Comparison of ENCODE assay signal across 25 mouse cellular contexts in genomic region chr9:13414230-13414766, GRCm38 (mm10). TPM values are rescaled to one million over a fixed set of nuclear protein-coding genes. Genes with fewer than 3 reads are reported as not detected.
DNase-seq lines count a peak whose midpoint lies in the region; ATAC-seq and TF ChIP-seq lines count a peak whose summit lies in the region.
"Had no signal": no experiment of that assay in that cellular context is flagged by ENCODE, and none has a peak within 500 bp of the region (broad histone marks: within the 10 kb centered on the region; RNA-seq: fewer than 3 reads in every experiment).

No protein-coding gene starts in this region.

- no peak overlapping the region for H3K27ac ChIP-seq in embryonic facial prominence, embryonic 11.5 days (replicated peaks; ENCODE audit: low read depth, low read length)
- no peak overlapping the region for H3K27ac ChIP-seq in embryonic facial prominence, embryonic 10.5 days (replicated peaks)
- H3K27ac ChIP-seq in liver, embryonic 15.5 days (replicated peaks), result no peak overlapping the region
- H3K27ac ChIP-seq in liver, postnatal 0 days (ENCODE audit: low read depth), result no peak overlapping the region
- no peak overlapping the region for H3K27ac ChIP-seq in midbrain, embryonic 13.5 days
- no peak overlapping the region for H3K27ac ChIP-seq in midbrain, postnatal 0 days (ENCODE audit: low read depth, low read length)
- H3K27ac ChIP-seq: embryonic facial prominence, embryonic 13.5 days; forebrain, embryonic 13.5 days; gastrocnemius, adult 2 months; heart, embryonic 13.5 days; hindbrain, embryonic 10.5 days; hindbrain, embryonic 14.5 days had no signal

- no peaks in the 10 kb centered on the region for H3K36me3 ChIP-seq in embryonic facial prominence, embryonic 11.5 days (replicated peaks; ENCODE audit: control insufficient read depth, insufficient read depth, low read depth, low read length)
- peaks cover 8% of the 10 kb centered on the region for H3K36me3 ChIP-seq in embryonic facial prominence, embryonic 10.5 days (replicated peaks)
- H3K36me3 ChIP-seq in liver, embryonic 15.5 days (replicated peaks), result no peaks in the 10 kb centered on the region
- no peaks in the 10 kb centered on the region for H3K36me3 ChIP-seq in liver, postnatal 0 days (replicated peaks; ENCODE audit: insufficient read depth, low read length)
- H3K36me3 ChIP-seq in midbrain, embryonic 13.5 days, result peaks cover 6% of the 10 kb centered on the region
- H3K36me3 ChIP-seq in midbrain, postnatal 0 days (ENCODE audit: insufficient read depth, low read length), result no peaks in the 10 kb centered on the region

- no peaks in the 10 kb centered on the region for H3K27me3 ChIP-seq in embryonic facial prominence, embryonic 11.5 days (ENCODE audit: control insufficient read depth, insufficient read depth, low read length)
- no peaks in the 10 kb centered on the region for H3K27me3 ChIP-seq in embryonic facial prominence, embryonic 10.5 days (replicated peaks; ENCODE audit: low read depth, poor library complexity, severe bottlenecking)
- H3K27me3 ChIP-seq in liver, embryonic 15.5 days, result no peaks in the 10 kb centered on the region
- no peaks in the 10 kb centered on the region for H3K27me3 ChIP-seq in liver, postnatal 0 days (ENCODE audit: insufficient read depth, low read length)
- no peaks in the 10 kb centered on the region for H3K27me3 ChIP-seq in midbrain, embryonic 13.5 days
- H3K27me3 ChIP-seq in midbrain, postnatal 0 days (ENCODE audit: insufficient read depth, low read length), result no peaks in the 10 kb centered on the region
- H3K27me3 ChIP-seq: embryonic facial prominence, embryonic 13.5 days; forebrain, embryonic 13.5 days; heart, embryonic 13.5 days; Patski had no signal

- H3K4me1 ChIP-seq in embryonic facial prominence, embryonic 11.5 days (ENCODE audit: control insufficient read depth, insufficient read depth, low read length), result no peaks in the 10 kb centered on the region
- no peaks in the 10 kb centered on the region for H3K4me1 ChIP-seq in embryonic facial prominence, embryonic 10.5 days
- no peaks in the 10 kb centered on the region for H3K4me1 ChIP-seq in liver, embryonic 15.5 days (replicated peaks)
- H3K4me1 ChIP-seq in liver, postnatal 0 days (ENCODE audit: insufficient read depth), result no peaks in the 10 kb centered on the region
- H3K4me1 ChIP-seq in midbrain, embryonic 13.5 days (replicated peaks), result no peaks in the 10 kb centered on the region
- no peaks in the 10 kb centered on the region for H3K4me1 ChIP-seq in midbrain, postnatal 0 days (ENCODE audit: insufficient read depth, low read length)
- H3K4me1 ChIP-seq: embryonic facial prominence, embryonic 13.5 days; forebrain, embryonic 13.5 days; heart, embryonic 13.5 days; hindbrain, embryonic 10.5 days had no signal

- no peak overlapping the region for H3K9ac ChIP-seq in embryonic facial prominence, embryonic 11.5 days (replicated peaks; ENCODE audit: low read length)
- no peak overlapping the region for H3K9ac ChIP-seq in liver, embryonic 15.5 days
- no peak overlapping the region for H3K9ac ChIP-seq in liver, postnatal 0 days (replicated peaks)
- H3K9ac ChIP-seq in midbrain, embryonic 13.5 days (replicated peaks), result no peak overlapping the region
- H3K9ac ChIP-seq in midbrain, postnatal 0 days (replicated peaks; ENCODE audit: low read length, poor library complexity, severe bottlenecking), result no peak overlapping the region
- H3K9ac ChIP-seq: embryonic facial prominence, embryonic 13.5 days; forebrain, embryonic 13.5 days; forebrain, postnatal 0 days; heart, embryonic 13.5 days; hindbrain, embryonic 14.5 days had no signal

- TF ChIP-seq EP300 in liver, postnatal 0 days (IDR thresholded peaks at IDR 0.05; ENCODE audit: low read depth), result no peak

- H3K9me3 ChIP-seq in embryonic facial prominence, embryonic 11.5 days (replicated peaks; ENCODE audit: control insufficient read depth, low read length), result no peaks in the 10 kb centered on the region
- 0 out of 2 replicates have a peak, but pooled peaks cover 4% of the 10 kb centered on the region for H3K9me3 ChIP-seq in embryonic facial prominence, embryonic 10.5 days
- H3K9me3 ChIP-seq in liver, embryonic 15.5 days (replicated peaks), result no peaks in the 10 kb centered on the region
- no peaks in the 10 kb centered on the region for H3K9me3 ChIP-seq in liver, postnatal 0 days (ENCODE audit: low read length)
- no peaks in the 10 kb centered on the region for H3K9me3 ChIP-seq in midbrain, embryonic 13.5 days
- no peaks in the 10 kb centered on the region for H3K9me3 ChIP-seq in midbrain, postnatal 0 days (ENCODE audit: low read length)
- H3K9me3 ChIP-seq: embryonic facial prominence, embryonic 13.5 days; forebrain, embryonic 13.5 days; heart, embryonic 13.5 days; hindbrain, embryonic 10.5 days had no signal

- TF ChIP-seq CTCF in liver, postnatal 0 days (IDR thresholded peaks at IDR 0.05; ENCODE audit: low read depth), result no peak
- TF ChIP-seq CTCF in midbrain, postnatal 0 days (IDR thresholded peaks at IDR 0.05), result no peak

- ATAC-seq in embryonic facial prominence, embryonic 11.5 days (replicated peaks; ENCODE audit: insufficient number of reproducible peaks, low FRiP score, low TSS enrichment, low read depth), result peak; percentile 82
- ATAC-seq in liver, embryonic 15.5 days (ENCODE audit: insufficient read depth), result peak; percentile 25; the same call in 1 of the 2 replicates
- ATAC-seq in liver, postnatal 0 days, result no peak
- peak; percentile 55; the same call in 1 of the 2 replicates for ATAC-seq in midbrain, embryonic 13.5 days
- ATAC-seq in midbrain, postnatal 0 days (ENCODE audit: low FRiP score), result no peak
- peak; percentile 63; the same call in 1 of the 2 replicates for ATAC-seq in monocyte, adult 5-6 weeks (replicated peaks; ENCODE audit: insufficient number of reproducible peaks, low FRiP score, low TSS enrichment, poor library complexity, severe bottlenecking)
- ATAC-seq: activated CD4-positive, CD25-positive, alpha-beta regulatory T cell, adult 4 months; forebrain, embryonic 13.5 days; forebrain, postnatal 0 days; Patski had no signal

- no peak for DNase-seq in embryonic facial prominence, embryonic 11.5 days (ENCODE audit: low spot score)
- DNase-seq in embryonic facial prominence, embryonic 10.5 days (ENCODE audit: low spot score), result no peak
- no peak for DNase-seq in liver, postnatal 0 days
- no peak for DNase-seq in midbrain, postnatal 0 days (ENCODE audit: low spot score)
- no peak for DNase-seq in spleen, postnatal 10 days (ENCODE audit: low spot score in 2 of 2)
- DNase-seq: adrenal gland, postnatal 14 days; cerebellum, adult 18-20 months; cerebellum, adult 9-11 months; forebrain, postnatal 0 days; gastrocnemius, adult 2 months; gastrocnemius, postnatal 25 days had no signal

- H3K4me2 ChIP-seq in embryonic facial prominence, embryonic 11.5 days (ENCODE audit: low read depth, low read length), result no peak overlapping the region
- H3K4me2 ChIP-seq in liver, embryonic 15.5 days, result no peak overlapping the region
- no peak overlapping the region for H3K4me2 ChIP-seq in liver, postnatal 0 days (ENCODE audit: low read depth, low read length)
- H3K4me2 ChIP-seq in midbrain, embryonic 13.5 days (replicated peaks), result no peak overlapping the region
- H3K4me2 ChIP-seq in midbrain, postnatal 0 days (ENCODE audit: low read depth, low read length, poor library complexity, severe bottlenecking), result no peak overlapping the region
- H3K4me2 ChIP-seq: embryonic facial prominence, embryonic 13.5 days; forebrain, embryonic 13.5 days; heart, embryonic 13.5 days; hindbrain, embryonic 14.5 days had no signal

- no peak overlapping the region for H3K4me3 ChIP-seq in embryonic facial prominence, embryonic 11.5 days (ENCODE audit: low read depth, low read length)
- H3K4me3 ChIP-seq in embryonic facial prominence, embryonic 10.5 days, result no peak overlapping the region
- no peak overlapping the region for H3K4me3 ChIP-seq in liver, embryonic 15.5 days (replicated peaks)
- H3K4me3 ChIP-seq in liver, postnatal 0 days (ENCODE audit: low read depth, low read length), result no peak overlapping the region
- no peak overlapping the region for H3K4me3 ChIP-seq in midbrain, embryonic 13.5 days (replicated peaks)
- H3K4me3 ChIP-seq in midbrain, postnatal 0 days (ENCODE audit: low read depth, low read length), result no peak overlapping the region
- H3K4me3 ChIP-seq: embryonic facial prominence, embryonic 13.5 days; forebrain, embryonic 13.5 days; gastrocnemius, adult 2 months; heart, embryonic 13.5 days; hindbrain, embryonic 10.5 days had no signal

RNA-seq across cellular contexts. Expression of gene Gm17571, which starts 32.3 kb away (rescaled TPM):
- not detected in 2 replicates for polyA plus RNA-seq in embryonic facial prominence, embryonic 11.5 days (2014; fragmentation: Nextera tagmentation; extraction: Ambion mirVana)
- polyA plus RNA-seq in embryonic facial prominence, embryonic 10.5 days (2016; fragmentation: Nextera tagmentation; extraction: Ambion mirVana), result not detected in 2 replicates
- not detected in 2 replicates for polyA plus RNA-seq in liver, embryonic 15.5 days (2015; fragmentation: Nextera tagmentation; extraction: Ambion mirVana)
- not detected in 2 replicates for polyA plus RNA-seq in liver, postnatal 0 days (2015; fragmentation: Nextera tagmentation; extraction: Ambion mirVana)
- polyA plus RNA-seq in midbrain, embryonic 13.5 days (2015; fragmentation: Nextera tagmentation; extraction: Ambion mirVana), result not detected in 2 replicates
- not detected in 2 replicates for total RNA-seq in midbrain, postnatal 0 days (2014; rRNA removed)
- not detected in 2 replicates for polyA plus RNA-seq in midbrain, postnatal 0 days (2015; fragmentation: Nextera tagmentation; extraction: Ambion mirVana)
- not detected in 3 replicates for total RNA-seq in monocyte, adult 5-6 weeks (2017)
- total RNA-seq: adrenal gland, adult 18-20 months; adrenal gland, postnatal 14 days; forebrain, postnatal 0 days; gastrocnemius, adult 2 months; gastrocnemius, postnatal 25 days; granulocyte monocyte progenitor cell, adult 5-6 weeks; heart, postnatal 25 days had no signal
- polyA plus RNA-seq: activated CD4-positive, CD25-positive, alpha-beta regulatory T cell, adult 4 months; C2C12; embryonic facial prominence, embryonic 13.5 days; forebrain, embryonic 13.5 days; forebrain, postnatal 0 days; heart, embryonic 13.5 days; hindbrain, embryonic 10.5 days; hindbrain, embryonic 14.5 days; Patski had no signal

Comparison
In these comparisons a context has a peak if more than half of its experiments do, and no peak if none do; other contexts are left out.
1. ATAC-seq: peak in embryonic facial prominence, embryonic 11.5 days (single experiment), liver, embryonic 15.5 days (single experiment), midbrain, embryonic 13.5 days (single experiment) and monocyte, adult 5-6 weeks (single experiment); none in liver, postnatal 0 days (single experiment) and midbrain, postnatal 0 days (single experiment).